Mouse (Mus musculus): Measurements from ENCODE around the gene Hlf. TPM values are rescaled to one million over a fixed set of nuclear protein-coding genes. Genes with fewer than 3 reads are reported as not detected.

Gene Hlf
- total RNA-seq, 2 experiments from 2014 or later = 0.07 to 0.22 TPM

DNA sequence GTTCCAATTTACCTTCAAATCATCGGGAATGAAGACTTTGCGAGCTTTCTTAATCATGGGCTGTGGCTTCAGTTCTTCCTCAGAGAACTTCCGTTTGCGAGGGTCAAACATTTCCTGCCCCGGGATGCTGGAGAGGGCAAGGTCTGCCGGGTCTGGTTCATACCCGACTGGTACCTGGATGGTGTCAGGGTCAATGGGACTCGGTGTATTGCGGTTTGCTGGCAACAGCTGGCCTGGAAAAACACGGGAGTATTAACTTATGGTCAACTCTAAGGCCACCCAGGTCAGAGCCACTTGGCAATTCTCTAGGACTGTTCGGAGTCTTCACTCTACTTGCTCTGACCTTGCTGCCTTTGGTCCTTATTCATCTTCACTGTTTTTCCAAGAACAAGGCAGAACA lies 44.9 kb downstream of the Hlf start:
- no peak for ATAC-seq (ENCODE audit: poor library complexity, severe bottlenecking)

- ATAC-seq (ENCODE audit: poor library complexity, severe bottlenecking) = no peak
Measured at GRCm38 (mm10) chr11:90342858-90343257, 47.8 kb downstream of the Hlf start.

- no peak for ATAC-seq (ENCODE audit: poor library complexity, severe bottlenecking)
Measured at GRCm38 (mm10) chr11:90342267-90342666, 48.4 kb downstream of the Hlf start.

DNA sequence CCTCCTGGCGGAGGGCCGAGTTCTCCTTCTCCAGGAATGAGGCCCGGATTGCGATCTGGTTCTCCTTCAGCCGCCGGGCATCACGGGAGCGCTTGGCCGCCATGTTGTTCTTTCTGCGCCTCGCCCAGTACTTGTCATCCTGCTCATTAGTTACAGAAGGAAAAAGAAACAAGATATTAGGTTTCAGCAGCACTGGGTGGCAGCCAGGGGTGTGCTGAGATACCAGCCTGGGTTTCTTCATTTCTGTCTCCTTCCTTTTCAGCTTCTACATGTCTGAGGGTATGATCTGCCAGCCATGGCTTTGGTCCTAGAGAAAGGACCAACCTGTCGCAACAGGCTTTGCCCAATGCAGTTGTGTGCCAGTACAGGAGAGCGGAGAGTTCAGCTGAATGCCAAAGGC lies 49.9 kb downstream of the Hlf start:
- no peak for ATAC-seq (ENCODE audit: poor library complexity, severe bottlenecking)

- no peak for ATAC-seq (ENCODE audit: poor library complexity, severe bottlenecking)
Measured at GRCm38 (mm10) chr11:90334816-90335215, 55.9 kb downstream of the Hlf start.

DNA sequence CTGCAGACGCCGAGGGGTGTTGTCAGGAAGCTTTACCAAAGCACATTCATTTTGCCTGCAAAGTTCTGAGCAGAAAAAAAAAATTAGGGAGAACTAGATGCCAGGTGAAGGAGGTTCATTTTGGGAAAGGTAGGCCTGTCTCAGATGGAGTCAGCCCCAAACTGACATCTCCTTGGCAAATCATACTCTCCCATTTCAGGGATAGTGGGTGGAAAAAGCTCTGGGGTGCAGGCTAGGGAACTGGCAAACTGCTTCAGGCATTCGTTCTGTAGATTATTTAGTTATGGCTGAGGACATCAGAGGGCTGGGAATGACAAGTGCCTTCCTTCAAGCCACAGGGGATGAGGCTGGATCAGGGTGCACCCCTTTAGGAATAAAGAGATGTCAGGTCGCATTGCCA lies 58.0 kb downstream of the Hlf start:
- ATAC-seq (ENCODE audit: poor library complexity, severe bottlenecking) = no peak

- no peak for ATAC-seq (ENCODE audit: poor library complexity, severe bottlenecking)
Measured at GRCm38 (mm10) chr11:90330202-90330694, 60.4 kb downstream of the Hlf start.

DNA sequence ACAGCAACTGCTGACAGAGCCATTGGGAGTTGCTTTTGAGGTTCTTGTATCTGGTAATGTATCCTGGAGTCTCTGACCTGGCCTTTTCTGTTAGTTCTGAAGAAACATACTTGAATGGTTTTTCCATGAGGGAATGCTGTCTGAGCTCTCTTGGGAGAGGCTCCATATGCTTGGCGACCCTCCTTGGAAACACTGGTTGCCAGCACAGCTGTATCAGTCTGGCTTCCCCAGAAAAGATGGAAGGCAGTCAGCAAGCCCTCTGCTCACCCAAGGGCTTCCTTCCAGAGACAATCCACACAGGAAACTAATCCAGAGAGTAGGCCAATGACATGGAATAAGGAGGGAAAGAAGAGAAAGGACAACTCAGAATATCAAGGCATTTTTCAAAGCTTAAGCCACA lies 63.9 kb downstream of the Hlf start:
- ATAC-seq (ENCODE audit: poor library complexity, severe bottlenecking) = no peak

- no peak for ATAC-seq (ENCODE audit: poor library complexity, severe bottlenecking)
Measured at GRCm38 (mm10) chr11:90326146-90326545, 64.5 kb downstream of the Hlf start.

GRCm38 (mm10) chr11:90324597-90324996 lies 66.1 kb downstream of the Hlf start:
- ATAC-seq (ENCODE audit: poor library complexity, severe bottlenecking) = no peak

DNA sequence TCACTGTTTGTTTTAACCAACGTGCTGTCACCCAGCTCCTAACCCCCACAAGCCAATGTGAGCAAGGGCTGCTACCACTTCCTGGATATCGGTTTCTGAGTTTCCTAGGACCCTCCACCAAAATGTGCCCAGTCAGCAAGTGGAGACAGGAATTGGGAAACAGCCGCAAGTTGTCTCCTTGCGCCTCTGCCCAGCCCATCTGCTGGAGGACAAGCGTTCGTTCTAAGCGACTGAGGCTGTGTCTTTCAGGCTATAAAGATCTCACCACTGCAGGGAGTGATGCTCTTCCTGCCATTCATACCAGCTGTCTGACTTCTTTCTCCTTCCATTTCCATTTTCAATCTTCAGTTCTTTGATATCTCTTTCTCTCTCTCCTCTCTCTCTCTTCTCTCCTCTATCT lies 69.8 kb downstream of the Hlf start:
- ATAC-seq (ENCODE audit: poor library complexity, severe bottlenecking) = no peak

GRCm38 (mm10) chr11:90317482-90317881 lies 73.2 kb downstream of the Hlf start:
- ATAC-seq (ENCODE audit: poor library complexity, severe bottlenecking) = peak; percentile 76

GRCm38 (mm10) chr11:90314606-90315005 lies 76.1 kb downstream of the Hlf start:
- no peak for ATAC-seq (ENCODE audit: poor library complexity, severe bottlenecking)

- ATAC-seq (ENCODE audit: poor library complexity, severe bottlenecking) = peak; percentile 77
Measured at GRCm38 (mm10) chr11:90306993-90307392, 83.7 kb downstream of the Hlf start.

- no peak for ATAC-seq (ENCODE audit: poor library complexity, severe bottlenecking)
Measured at GRCm38 (mm10) chr11:90306067-90306466, 84.6 kb downstream of the Hlf start.

DNA sequence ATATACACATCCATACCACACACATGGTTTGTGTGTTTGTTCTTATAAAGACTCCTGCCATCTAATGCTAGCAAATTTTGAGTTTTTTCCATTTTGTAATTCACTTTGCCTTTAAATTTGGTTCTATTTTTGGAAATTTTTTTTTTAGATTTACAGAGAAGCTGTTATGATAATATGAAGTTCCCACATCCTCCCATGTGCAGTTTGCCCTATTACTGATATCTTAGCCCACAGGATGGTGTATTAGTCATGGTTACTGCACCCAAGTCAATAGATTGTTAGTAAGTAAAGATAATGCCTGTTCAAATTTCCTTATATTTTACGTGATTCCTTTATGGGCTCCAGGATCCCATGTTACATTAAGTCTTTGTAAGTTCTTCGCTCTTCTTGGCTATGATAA lies 96.1 kb downstream of the Hlf start:
- no peak for ATAC-seq (ENCODE audit: poor library complexity, severe bottlenecking)

- ATAC-seq (ENCODE audit: poor library complexity, severe bottlenecking) = no peak
Measured at GRCm38 (mm10) chr11:90292766-90293165, 97.9 kb downstream of the Hlf start.

- ATAC-seq (ENCODE audit: poor library complexity, severe bottlenecking) = no peak
Measured at GRCm38 (mm10) chr11:90291156-90291555, 99.5 kb downstream of the Hlf start.

- no peak for ATAC-seq (ENCODE audit: poor library complexity, severe bottlenecking)
Measured at GRCm38 (mm10) chr11:90286550-90287154, 104.0 kb downstream of the Hlf start.
